Mouse (Mus musculus) small intestine, adult 2 months (tissue): ENCODE measurements around the gene Pank1.

ENCODE experiments used
- CTCF ChIP-seq: fragments of 200-500 bp; IDR thresholded peaks from 2 replicates; pipeline ENCODE4 v1.5.1; 2012; ENCODE audit warnings: low read depth, mild to moderate bottlenecking, control low read depth, inconsistent platforms, low read length, moderate library complexity, mixed read lengths; ENCODE audit not compliant: insufficient replicate concordance, insufficient read length; ENCODE audit errors: extremely low read depth
- POLR2A ChIP-seq: fragments of 200-500 bp; IDR thresholded peaks from 2 replicates; pipeline ENCODE4 v1.6.1; 2012; ENCODE audit warnings: low read depth, mild to moderate bottlenecking, control low read depth, inconsistent platforms, low read length, moderate library complexity

GRCm38 (mm10) chr19:34890981-34891380, 11.7 kb upstream of the Pank1 start:
- TF ChIP-seq POLR2A (no peak), CTCF (no peak)
